Mouse (Mus musculus): Measurements from ENCODE around the gene Mylk3. TPM values are rescaled to one million over a fixed set of nuclear protein-coding genes. Genes with fewer than 3 reads are reported as not detected.
A peak's percentile ranks its signal among the peaks of the same experiment; 100 is the strongest.

Mylk3 gene
- polyA plus RNA-seq, 1 experiment from 2014 or later: 26.6 TPM

DNA sequence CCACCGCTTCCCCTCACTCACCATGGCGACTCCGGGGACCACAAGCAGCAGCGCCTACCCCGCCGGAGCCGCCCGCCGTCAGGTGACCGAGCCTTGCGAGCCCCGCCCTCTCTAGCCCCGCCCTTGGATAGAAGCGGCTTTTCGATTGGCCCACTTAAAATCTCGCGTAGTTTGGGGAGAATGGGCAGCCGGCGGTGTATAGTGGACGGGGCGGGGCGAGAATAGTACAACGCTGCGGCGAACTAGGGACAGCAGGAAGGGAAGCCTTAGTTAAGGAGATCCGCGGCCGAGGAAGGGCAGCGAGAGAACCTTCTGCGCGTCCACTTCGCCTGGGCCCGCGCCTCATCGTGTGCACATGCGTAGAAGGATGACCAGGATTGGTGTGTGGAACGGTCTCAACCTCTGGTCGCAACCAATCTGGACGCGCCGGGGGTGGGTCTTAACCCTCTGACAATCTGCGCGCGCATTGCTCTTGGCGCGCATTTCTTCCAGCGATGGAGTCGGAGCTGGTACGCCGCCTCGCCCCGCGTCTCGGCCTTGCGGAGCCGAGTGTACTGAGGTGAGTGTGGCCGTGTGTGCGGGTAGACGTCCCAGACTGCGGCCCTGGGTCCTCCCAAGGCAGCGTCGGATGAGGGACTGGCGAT, 86.6 kb downstream of the Mylk3 start, which contains the start of the genes Orc6 and Vps35:
Gene Orc6, plus strand, starts transcription at position 199 of the 644 bp plus-strand sequence.
Gene Vps35, minus strand, starts transcription at position 369 of the 644 bp plus-strand sequence.
- Histone ChIP-seq H3K4me3 (ENCODE audit: low read depth, low read length) (peak within 1 kb of the TSS; percentile 98), H3K9me3 (ENCODE audit: control insufficient read depth, low read length) (no peaks in the 10 kb centered on the region), H3K4me2 (peak within 1 kb of the TSS; percentile 70), H3K27ac (ENCODE audit: low read depth, low read length) (peak within 1 kb of the TSS; percentile 91), H3K27me3 (replicated peaks; ENCODE audit: control insufficient read depth, insufficient read depth, low read length) (no peaks in the 10 kb centered on the region), H3K9ac (ENCODE audit: low read depth, low read length) (peak within 1 kb of the TSS; percentile 97), H3K4me1 (replicated peaks; ENCODE audit: control insufficient read depth, insufficient read depth, low read length) (peaks cover 29% of the 10 kb centered on the region), H3K36me3 (ENCODE audit: control insufficient read depth, insufficient read depth, low read length) (peaks cover 17% of the 10 kb centered on the region)
- DNase-seq (ENCODE audit: low spot score): peak; percentile 96
- under 1% methylated on average over 63 of the region's 63 CpGs for WGBS
- peak; percentile 95 for ATAC-seq (replicated peaks; ENCODE audit: low FRiP score)

- Histone ChIP-seq H3K4me3 (ENCODE audit: low read depth, low read length) (peak overlapping the region; percentile 98), H3K36me3 (ENCODE audit: control insufficient read depth, insufficient read depth, low read length) (peaks cover 18% of the 10 kb centered on the region), H3K9me3 (ENCODE audit: control insufficient read depth, low read length) (no peaks in the 10 kb centered on the region), H3K27ac (ENCODE audit: low read depth, low read length) (peak overlapping the region; percentile 91), H3K4me2 (peak overlapping the region; percentile 70), H3K4me1 (replicated peaks; ENCODE audit: control insufficient read depth, insufficient read depth, low read length) (peaks cover 29% of the 10 kb centered on the region), H3K27me3 (replicated peaks; ENCODE audit: control insufficient read depth, insufficient read depth, low read length) (no peaks in the 10 kb centered on the region), H3K9ac (ENCODE audit: low read depth, low read length) (peak overlapping the region; percentile 97)
- peak; percentile 42 for DNase-seq (ENCODE audit: low spot score)
- ATAC-seq (replicated peaks; ENCODE audit: low FRiP score): peak; percentile 46
- WGBS: under 1% methylated on average over 53 of the region's 53 CpGs
Observed at GRCm38 (mm10) chr8:85298600-85299433, 87.3 kb downstream of the Mylk3 start.

DNA sequence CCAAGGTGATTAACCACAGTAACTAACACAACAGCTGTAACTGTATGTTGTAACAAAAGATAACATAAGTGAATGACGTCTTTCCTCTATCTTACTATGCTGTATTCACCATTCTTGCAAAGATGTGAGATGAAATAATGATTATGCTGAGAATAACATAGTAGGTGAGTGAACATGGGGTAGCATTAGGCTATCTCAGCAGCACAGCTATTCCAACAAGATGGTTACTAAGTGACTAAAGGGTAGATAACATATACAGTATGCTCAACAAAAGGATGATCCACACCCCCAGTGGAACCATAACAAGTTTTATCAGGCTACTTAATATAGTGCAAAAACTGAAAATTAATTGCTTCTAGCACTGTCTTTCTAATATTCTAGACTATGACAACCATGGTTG, 99.3 kb downstream of the Mylk3 start:
- ATAC-seq (replicated peaks; ENCODE audit: low FRiP score): no peak; the same call in 1 of the 2 replicates

More for the DNA sequence above, 99.3 kb downstream of the Mylk3 start:
- H3K4me2 ChIP-seq: no peak overlapping the region
- H3K36me3 ChIP-seq (ENCODE audit: control insufficient read depth, insufficient read depth, low read length): peaks cover 25% of the 10 kb centered on the region
- H3K9ac ChIP-seq (ENCODE audit: low read depth, low read length): no peak overlapping the region
- DNase-seq (ENCODE audit: low spot score): no peak
- no peaks in the 10 kb centered on the region for H3K27me3 ChIP-seq (replicated peaks; ENCODE audit: control insufficient read depth, insufficient read depth, low read length)
- no peaks in the 10 kb centered on the region for H3K9me3 ChIP-seq (ENCODE audit: control insufficient read depth, low read length)
- 80% methylated on average over 1 of the region's 1 CpGs for WGBS
- H3K4me1 ChIP-seq (replicated peaks; ENCODE audit: control insufficient read depth, insufficient read depth, low read length): no peaks in the 10 kb centered on the region
- H3K4me3 ChIP-seq (ENCODE audit: low read depth, low read length): no peak overlapping the region
- no peak overlapping the region for H3K27ac ChIP-seq (ENCODE audit: low read depth, low read length)

Other genes starting within 250 kb of the Mylk3 start
- gene Cks1brt, start 234.4 kb downstream of the Mylk3 start, polyA plus RNA-seq (2014; fragmentation: Nextera tagmentation; extraction: Ambion mirVana): not detected in 2 replicates
- gene Olfr371, start 160.4 kb downstream of the Mylk3 start, polyA plus RNA-seq (2014; fragmentation: Nextera tagmentation; extraction: Ambion mirVana): not detected in 2 replicates
- gene Orc6, start 86.7 kb downstream of the Mylk3 start, polyA plus RNA-seq (2014; fragmentation: Nextera tagmentation; extraction: Ambion mirVana): 165 and 170 TPM in 2 replicates
- gene Vps35, start 86.5 kb downstream of the Mylk3 start, polyA plus RNA-seq (2014; fragmentation: Nextera tagmentation; extraction: Ambion mirVana): 142 and 178 TPM in 2 replicates
- 38.3 TPM in 2 replicates for gene 4921524J17Rik, start 46.5 kb upstream of the Mylk3 start, polyA plus RNA-seq (2014; fragmentation: Nextera tagmentation; extraction: Ambion mirVana)
- gene Gpt2, start 106.2 kb upstream of the Mylk3 start, polyA plus RNA-seq (2014; fragmentation: Nextera tagmentation; extraction: Ambion mirVana): 25.7 and 27.0 TPM in 2 replicates
- gene Dnaja2, start 169.0 kb upstream of the Mylk3 start, polyA plus RNA-seq (2014; fragmentation: Nextera tagmentation; extraction: Ambion mirVana): 163 and 175 TPM in 2 replicates